Mouse (Mus musculus) common myeloid progenitor, adult 5-6 weeks (primary cell): ENCODE measurements around the gene Apoa2. TPM values are rescaled to one million over a fixed set of nuclear protein-coding genes. Genes with fewer than 3 reads are reported as not detected.
A peak's percentile ranks its signal among the peaks of the same experiment; 100 is the strongest.

Experiments used
- ATAC-seq: replicated peaks from 2 replicates; pipeline ENCODE4 v1.8.0; 2016; ENCODE audit warnings: low read depth, mild to moderate bottlenecking, moderate TSS enrichment, inconsistent platforms; ENCODE audit not compliant: poor library complexity, severe bottlenecking
- total RNA-seq: library from RNA; stranded (forward); fragments of 200-1000, 187-1606 nt; gene quantifications from 2 replicates; pipeline ENCODE4 v1.2.3, GENCODE M21; 2017

The Apoa2 gene
- total RNA-seq, 1 experiment from 2014 or later = 3.7 TPM

GRCm38 (mm10) chr1:171203471-171204248 is 21.2 kb upstream of the Apoa2 start:
- no peak for ATAC-seq

- no peak for ATAC-seq
Measured at GRCm38 (mm10) chr1:171204249-171204644, 20.6 kb upstream of the Apoa2 start.

- peak; percentile 67 for ATAC-seq
Measured at GRCm38 (mm10) chr1:171205704-171206493, 19.0 kb upstream of the Apoa2 start.

- ATAC-seq = peak; percentile 56
Measured at GRCm38 (mm10) chr1:171209409-171209808, 15.4 kb upstream of the Apoa2 start.

- ATAC-seq = no peak
Measured at GRCm38 (mm10) chr1:171212854-171213253, 12.0 kb upstream of the Apoa2 start.

- ATAC-seq = no peak
Measured at GRCm38 (mm10) chr1:171213801-171214496, 10.9 kb upstream of the Apoa2 start, which contains the start of gene Nr1i3. Gene Nr1i3, plus strand, starts transcription at chr1:171213970.

GRCm38 (mm10) chr1:171216241-171216955 is 8.5 kb upstream of the Apoa2 start:
- no peak for ATAC-seq

GRCm38 (mm10) chr1:171220871-171221270 is 4.0 kb upstream of the Apoa2 start:
- ATAC-seq = peak; percentile 13; the same call in 1 of the 2 replicates

GRCm38 (mm10) chr1:171221281-171222193 is 3.3 kb upstream of the Apoa2 start:
- no peak for ATAC-seq

- ATAC-seq = peak; percentile 96
Measured at GRCm38 (mm10) chr1:171222238-171223155, 2.4 kb upstream of the Apoa2 start, which contains the start of gene Tomm40l. Gene Tomm40l, minus strand, starts transcription at chr1:171222514.

- ATAC-seq = no peak
Measured at GRCm38 (mm10) chr1:171223168-171223567, 1.7 kb upstream of the Apoa2 start.

GRCm38 (mm10) chr1:171223796-171224195 is 1.1 kb upstream of the Apoa2 start:
- ATAC-seq = no peak

- ATAC-seq = no peak
Measured at GRCm38 (mm10) chr1:171226780-171227179, 1.9 kb downstream of the Apoa2 start.

GRCm38 (mm10) chr1:171227879-171228278 is 3.0 kb downstream of the Apoa2 start:
- no peak for ATAC-seq

GRCm38 (mm10) chr1:171229750-171230149 is 4.9 kb downstream of the Apoa2 start:
- ATAC-seq = no peak

GRCm38 (mm10) chr1:171230215-171230614 is 5.4 kb downstream of the Apoa2 start:
- ATAC-seq = no peak

GRCm38 (mm10) chr1:171231844-171232243 is 7.0 kb downstream of the Apoa2 start:
- peak; percentile 57 for ATAC-seq

- no peak for ATAC-seq
Measured at GRCm38 (mm10) chr1:171232348-171232747, 7.5 kb downstream of the Apoa2 start.
